Mouse (Mus musculus): ENCODE measurements around the gene Rassf5. TPM values are rescaled to one million over a fixed set of nuclear protein-coding genes. Genes with fewer than 3 reads are reported as not detected.

The Rassf5 gene
- total RNA-seq, 2 experiments from 2014 or later, result 2.2 to 4.4 TPM

GRCm38 (mm10) chr1:131209971-131210426, 35.1 kb downstream of the Rassf5 start:
- no peak for DNase-seq

- DNase-seq, result no peak
Observed at GRCm38 (mm10) chr1:131208800-131209199, 36.3 kb downstream of the Rassf5 start.

DNA sequence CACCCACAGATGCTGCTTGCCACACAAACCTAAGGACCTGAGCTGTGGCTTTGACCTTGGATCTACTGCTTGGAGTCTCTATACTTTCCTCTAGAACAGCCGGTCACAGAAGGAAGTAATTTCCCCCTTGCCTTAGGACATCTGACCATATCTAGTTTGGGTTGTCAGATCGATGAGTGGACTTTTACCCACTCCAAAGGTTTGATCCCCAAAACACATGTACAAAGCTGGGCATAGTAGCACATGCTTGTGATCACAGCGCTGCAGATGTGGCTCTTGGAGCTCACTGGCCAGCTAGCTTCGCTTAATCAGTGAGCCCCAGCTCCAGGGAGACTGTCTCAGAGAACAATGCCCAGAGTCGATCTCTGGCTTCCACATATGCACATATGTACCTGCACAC, 37.0 kb downstream of the Rassf5 start:
- no peak for DNase-seq

GRCm38 (mm10) chr1:131207531-131207930, 37.5 kb downstream of the Rassf5 start:
- DNase-seq, result peak; percentile 54 to 82

DNA sequence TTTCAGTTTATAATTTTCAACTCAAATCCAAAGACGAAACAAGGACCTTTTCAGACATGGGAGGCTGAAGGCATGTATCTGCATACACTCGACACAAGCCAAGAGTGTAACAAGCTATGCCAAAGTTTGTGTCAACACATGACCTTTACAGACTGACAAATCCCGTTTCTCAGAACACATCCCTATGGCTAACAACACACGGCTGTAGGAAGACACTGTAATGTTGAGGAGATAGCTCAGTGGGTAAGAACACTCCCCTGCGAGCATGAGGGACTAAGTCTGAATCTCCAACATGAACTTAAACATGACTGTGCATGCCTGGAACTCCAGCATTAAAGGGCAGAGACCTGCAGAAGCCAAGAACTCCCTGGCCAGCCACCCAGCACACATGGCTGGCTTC, 38.7 kb downstream of the Rassf5 start:
- DNase-seq, result no peak

DNA sequence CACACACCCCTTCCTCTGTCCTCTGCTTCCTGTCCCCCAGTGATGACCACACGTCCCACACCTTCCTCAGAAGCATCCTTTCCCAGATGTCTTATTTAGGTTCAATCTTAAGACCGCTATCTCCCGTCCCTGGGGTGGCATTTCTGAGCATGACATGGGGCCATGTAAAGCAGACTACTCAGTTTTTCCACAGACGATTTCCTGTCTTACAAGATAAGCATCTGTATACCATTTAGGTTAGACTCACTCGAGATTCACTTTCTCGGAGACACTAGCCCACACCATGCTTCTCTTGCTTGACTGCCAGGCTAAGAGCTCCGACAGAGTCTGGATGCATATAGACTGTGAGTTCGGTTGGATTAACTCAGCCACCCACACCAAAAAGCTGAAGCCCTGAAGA, 40.6 kb downstream of the Rassf5 start:
- DNase-seq, result no peak

DNA sequence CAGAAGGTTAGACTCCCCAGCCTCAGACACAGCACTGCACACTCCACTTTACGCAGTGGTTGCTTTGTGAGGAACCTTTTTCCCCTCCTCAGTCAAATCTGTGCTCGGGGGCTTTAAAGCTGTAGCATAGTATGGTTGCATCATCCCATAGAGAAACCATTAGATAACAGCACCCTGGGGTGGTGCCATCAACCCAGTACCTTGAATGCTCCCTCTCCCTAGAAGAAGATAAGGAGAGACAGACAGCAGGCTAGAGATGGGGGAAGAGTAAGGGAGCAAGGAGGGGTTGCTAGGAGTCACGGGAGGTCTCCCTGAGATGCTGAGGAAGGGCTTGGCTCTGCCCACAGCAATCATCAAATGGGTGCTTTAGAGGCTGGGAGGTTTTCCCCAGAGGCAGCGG, 43.7 kb downstream of the Rassf5 start:
- DNase-seq, result no peak

GRCm38 (mm10) chr1:131200588-131200987, 44.5 kb downstream of the Rassf5 start:
- DNase-seq, result peak; percentile 35 to 43

DNA sequence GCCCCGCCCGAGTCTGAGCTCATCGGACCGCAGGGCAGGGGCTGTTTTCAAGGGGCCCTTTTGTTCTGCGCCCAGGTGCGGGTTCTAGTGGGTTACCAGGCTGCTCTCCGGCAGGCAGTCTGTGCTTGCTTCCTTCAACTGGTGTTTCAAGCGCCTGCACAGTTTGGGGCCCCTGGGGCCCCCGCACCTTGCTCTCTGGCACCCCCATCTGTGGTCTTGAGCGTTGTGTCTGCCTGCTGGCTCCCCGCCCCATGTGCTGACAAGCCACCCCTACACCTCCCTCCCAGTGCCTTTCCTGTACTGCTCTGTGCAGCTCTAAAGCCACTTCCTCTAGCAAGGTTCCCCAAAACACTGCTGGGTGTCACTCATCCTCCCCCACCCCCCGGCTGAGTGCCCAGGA, 45.1 kb downstream of the Rassf5 start:
- peak; percentile 55 to 85 for DNase-seq

DNA sequence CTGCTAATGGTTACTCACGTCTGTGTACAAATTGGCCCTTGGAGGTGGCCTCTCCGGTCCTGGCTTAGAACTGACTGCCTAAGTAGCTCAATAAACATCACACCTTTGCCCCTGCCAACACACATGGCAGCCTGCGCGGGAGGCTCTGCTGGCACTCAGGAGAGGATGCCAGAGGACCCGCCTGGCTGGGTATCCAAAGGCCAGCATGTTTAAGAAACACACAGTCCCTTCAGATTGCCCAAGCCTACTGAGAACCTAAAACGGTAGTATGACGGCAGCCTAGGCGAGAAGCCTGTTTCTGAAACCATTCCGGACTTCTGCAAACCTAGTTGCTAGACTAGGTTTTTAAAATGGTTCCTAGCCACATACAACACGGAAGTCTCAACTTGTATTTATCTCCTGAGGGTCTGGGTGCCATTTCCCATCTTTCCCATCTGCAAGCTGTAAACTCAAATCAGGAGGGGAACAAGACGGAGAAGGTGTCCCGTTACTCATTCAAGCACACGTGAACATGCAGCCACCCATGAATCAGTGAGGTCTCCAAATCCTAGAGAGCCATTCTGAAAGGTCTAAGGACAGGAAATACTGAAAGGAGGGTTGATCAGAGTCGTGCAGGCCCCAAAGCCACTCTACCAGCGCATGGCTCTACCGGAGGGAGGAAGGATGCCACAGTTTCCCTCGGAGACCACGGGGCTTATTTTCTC, 45.8 kb downstream of the Rassf5 start:
- no peak for DNase-seq

DNA sequence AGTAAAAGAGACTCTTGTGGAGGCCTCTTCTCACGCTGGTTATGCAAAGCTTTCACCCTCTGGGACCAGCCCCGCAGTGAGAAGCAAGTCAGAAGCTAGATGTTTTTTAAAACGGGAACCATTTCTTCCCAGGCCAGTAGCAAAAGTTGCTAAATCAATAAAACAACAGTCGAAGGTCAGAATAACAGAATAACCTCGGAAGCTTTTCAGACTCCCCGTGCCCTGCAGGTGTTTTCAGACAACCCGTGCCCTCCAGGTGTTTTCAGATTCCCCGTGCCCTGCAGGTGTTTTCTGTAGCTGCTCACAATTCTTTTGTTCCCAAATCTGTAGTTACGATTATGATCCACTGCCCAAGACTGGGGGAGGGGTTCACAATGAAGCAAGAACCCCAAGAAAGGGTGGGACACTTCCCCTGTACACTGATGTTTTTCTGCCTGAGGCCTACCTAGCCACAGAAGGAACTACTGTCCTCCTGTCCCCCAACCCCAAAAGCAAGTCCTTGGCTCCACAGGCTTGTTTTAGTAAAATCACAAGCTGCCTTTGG, 46.6 kb downstream of the Rassf5 start:
- no peak for DNase-seq

DNA sequence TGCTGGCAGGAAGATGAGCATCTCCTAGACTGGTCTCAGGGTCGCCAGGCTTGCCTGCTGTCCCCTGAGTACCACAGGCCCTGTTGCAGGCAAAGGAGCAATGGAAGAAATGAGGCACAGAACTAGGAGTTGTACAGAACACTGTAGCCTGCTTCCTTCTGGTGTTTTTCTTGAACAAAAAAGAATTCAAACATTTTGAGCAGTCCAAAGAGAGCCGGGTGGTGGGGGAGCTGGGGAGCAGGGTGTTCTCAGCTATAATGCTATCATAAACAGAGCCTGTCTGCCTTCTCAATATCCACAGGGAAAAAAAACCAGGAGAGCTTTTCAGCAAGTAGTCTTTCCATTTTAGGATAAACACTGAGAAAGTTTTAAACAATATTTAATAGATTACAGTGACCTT, 49.0 kb downstream of the Rassf5 start:
- no peak for DNase-seq

GRCm38 (mm10) chr1:131195653-131196052, 49.4 kb downstream of the Rassf5 start:
- no peak for DNase-seq

GRCm38 (mm10) chr1:131193746-131194145, 51.3 kb downstream of the Rassf5 start:
- DNase-seq, result no peak

DNA sequence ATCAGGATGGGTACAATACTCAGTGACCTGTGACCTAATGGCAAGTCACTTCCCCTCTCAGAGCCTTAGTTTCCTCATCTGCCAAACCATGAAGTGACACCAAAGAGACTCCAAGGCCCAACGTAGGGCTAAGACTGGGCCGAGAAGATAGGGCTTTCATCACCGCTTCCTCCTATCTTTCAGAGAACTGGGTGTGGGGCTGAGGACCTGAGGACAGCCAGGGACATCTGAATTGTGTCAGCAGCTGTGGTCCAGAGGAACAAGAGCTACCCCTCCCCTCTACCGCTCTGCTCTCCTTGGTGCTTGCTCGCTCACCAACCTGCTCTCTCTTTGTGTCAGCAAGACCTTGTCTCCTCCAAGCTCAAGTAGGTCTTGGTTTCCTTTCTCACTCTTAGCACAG, 56.4 kb downstream of the Rassf5 start:
- no peak for DNase-seq

GRCm38 (mm10) chr1:131187856-131188255, 57.2 kb downstream of the Rassf5 start:
- no peak for DNase-seq

- no peak for DNase-seq
Observed at GRCm38 (mm10) chr1:131186995-131187394, 58.1 kb downstream of the Rassf5 start.

DNA sequence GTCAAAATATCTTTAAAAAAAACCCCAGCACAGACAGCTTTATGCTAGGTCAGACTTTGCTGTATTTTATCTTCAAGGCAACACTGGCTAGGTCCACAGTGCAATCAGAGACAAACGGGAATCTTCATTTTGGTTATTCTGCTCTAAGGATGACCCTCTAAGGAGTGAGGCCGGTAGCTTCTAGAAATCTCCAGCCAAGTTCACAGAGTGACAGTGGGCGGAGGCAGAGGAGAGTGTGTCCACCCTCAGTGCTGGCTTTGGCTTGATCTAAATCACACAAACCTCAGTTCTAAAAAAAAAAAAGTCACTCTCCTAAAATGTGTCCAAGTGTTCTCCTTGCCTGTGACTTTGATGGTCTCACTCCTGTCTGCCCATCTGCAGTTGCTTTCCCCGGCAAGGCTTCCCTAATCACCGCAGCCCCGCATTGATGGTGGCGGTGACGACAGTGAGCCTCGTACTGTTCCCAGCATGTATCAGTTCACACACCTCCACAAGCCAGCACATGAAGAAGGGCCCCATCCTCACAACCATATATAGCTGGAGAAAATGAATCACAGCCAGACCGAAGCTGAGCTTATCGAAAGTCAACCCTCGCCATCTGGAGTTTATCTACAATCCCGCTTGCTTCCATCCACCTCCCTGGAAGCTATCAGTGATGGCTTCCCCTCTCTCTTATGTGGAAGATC, 59.1 kb downstream of the Rassf5 start:
- DNase-seq, result no peak

DNA sequence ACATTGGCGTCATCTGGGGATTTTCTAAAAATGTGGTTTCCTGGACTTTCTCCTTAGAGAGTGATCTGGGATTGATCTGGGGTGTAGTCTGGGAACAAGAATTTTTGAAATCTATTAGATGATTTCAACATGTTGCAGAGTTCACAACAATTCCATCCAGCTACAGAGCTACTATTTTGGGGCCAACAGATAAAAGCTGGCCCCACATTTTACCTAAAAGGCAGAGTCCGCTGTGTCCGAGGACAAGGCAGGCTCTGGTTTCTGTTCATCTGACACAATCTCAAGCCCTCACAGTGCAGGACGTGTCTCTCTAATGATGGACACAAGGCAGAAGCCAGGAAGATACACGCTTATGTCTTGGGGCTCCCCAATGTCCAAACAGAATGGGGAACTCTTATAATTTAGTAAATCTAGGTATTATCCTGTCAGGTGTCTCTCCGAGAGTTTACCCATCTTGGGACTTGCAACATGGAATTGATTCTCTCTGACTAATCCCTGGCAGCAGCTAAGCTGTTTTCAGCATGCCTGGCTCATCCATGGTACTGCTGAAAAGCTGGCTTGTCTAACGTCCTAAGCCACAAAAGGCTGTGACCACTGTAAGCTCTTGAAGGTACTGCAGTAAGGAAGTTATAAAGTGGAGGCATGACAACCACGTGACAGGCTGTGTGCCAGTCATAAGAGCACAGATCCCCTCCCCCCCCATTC, 60.0 kb downstream of the Rassf5 start:
- DNase-seq, result no peak

DNA sequence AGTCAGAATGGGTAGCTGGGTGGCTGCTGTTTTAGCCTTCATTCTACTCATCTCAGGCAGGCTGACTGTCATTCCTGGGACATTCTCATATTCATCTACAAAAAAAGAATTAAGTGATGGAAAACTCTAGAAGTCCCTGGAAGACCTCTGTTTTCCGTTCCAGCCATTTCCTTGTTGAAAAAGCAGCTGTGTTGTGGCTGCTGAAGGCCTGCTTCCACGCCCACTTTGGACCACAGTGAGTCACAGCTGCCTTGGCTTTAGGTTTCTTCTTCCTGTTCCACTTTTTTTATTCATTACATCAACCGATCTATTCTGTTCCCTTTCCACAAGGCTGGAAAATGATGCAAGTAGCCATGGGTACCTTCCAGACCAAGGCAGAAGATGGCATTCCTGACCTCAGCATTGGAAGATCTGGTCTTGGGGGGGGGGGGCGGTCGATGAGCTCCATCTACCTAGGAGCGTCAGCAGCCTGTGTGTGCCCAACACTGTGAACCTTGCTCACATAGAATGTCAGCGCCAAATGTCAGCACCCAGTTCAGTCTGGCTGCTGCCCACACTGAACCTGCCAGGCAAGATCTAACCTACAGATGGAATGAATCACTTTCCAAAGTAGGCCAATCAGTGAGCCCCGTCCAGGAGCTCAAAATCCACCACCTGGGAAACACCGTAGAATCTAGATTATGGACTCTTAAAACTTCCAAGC, 60.7 kb downstream of the Rassf5 start:
- DNase-seq, result peak; percentile 65 to 82

- no peak for DNase-seq
Observed at GRCm38 (mm10) chr1:131183201-131183600, 61.9 kb downstream of the Rassf5 start.

Data from heart, adult 18-20 months (tissue).